Mouse (Mus musculus) mesoderm, embryonic 11.5 days (tissue): ENCODE measurements around the gene Kctd11.

Experiments
- DNase-seq: peaks from one replicate; pipeline ENCODE4 v3.0.0-alpha.2; 2012; ENCODE audit warnings: low read depth, low spot score

Gene Kctd11

GRCm38 (mm10) chr11:69849128-69849527, 32.1 kb downstream of the Kctd11 start:
- DNase-seq = no peak

DNA sequence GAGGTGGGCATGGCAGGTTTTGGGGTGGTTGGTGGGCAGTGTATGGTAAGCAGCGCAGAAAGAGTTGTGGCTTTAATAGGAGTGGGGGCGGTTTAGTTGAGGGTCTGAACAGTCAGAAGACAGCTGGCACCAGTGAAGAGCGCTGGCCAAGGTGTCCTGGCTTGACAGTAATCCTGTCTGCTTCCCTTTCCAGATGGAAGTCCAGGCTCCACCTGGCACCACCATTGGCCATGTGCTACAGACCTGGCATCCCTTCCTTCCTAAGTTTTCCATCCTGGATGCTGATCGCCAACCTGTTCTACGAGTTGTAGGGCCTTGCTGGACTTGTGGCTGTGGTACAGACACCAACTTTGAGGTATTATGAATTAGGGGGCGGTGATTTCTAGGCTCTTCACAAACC, 33.2 kb downstream of the Kctd11 start:
- DNase-seq = no peak

- DNase-seq = no peak
Observed at GRCm38 (mm10) chr11:69846738-69847688, 34.2 kb downstream of the Kctd11 start.

DNA sequence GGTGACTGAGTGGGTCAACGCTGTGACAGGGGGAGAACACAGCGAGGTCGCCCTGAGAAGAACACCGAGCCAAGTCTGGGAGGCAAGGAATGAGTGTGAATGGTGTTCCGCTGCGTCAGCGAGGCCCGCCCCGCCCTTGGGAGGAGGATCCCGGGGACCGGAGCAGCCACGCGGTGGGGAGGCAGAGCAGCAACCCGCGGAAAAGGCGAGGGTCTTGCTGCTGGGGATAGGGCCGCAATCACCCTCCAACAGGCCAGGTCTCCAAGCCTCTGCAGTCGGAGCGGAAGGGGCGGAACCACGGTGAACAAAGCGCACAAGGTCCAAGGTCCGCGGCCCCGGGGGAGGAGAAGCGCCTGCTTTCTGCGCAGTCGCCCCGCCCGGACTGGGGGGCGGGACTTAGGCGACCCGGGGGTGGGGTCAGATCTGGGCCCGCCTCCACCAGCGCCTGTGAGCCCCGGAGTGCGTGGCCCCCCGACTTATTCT, 35.0 kb downstream of the Kctd11 start, which contains the start of gene Plscr3:
Gene Plscr3, plus strand, starts transcription at position 179 of the 483 bp plus-strand sequence.
- DNase-seq = peak; percentile 95

- DNase-seq = no peak
Observed at GRCm38 (mm10) chr11:69838714-69839104, 42.5 kb downstream of the Kctd11 start.

- DNase-seq = peak; percentile 97
Observed at GRCm38 (mm10) chr11:69837952-69838713, 43.1 kb downstream of the Kctd11 start, which contains the start of gene Tmem256. Gene Tmem256 (plus strand): TSS chr11:69838514.

DNA sequence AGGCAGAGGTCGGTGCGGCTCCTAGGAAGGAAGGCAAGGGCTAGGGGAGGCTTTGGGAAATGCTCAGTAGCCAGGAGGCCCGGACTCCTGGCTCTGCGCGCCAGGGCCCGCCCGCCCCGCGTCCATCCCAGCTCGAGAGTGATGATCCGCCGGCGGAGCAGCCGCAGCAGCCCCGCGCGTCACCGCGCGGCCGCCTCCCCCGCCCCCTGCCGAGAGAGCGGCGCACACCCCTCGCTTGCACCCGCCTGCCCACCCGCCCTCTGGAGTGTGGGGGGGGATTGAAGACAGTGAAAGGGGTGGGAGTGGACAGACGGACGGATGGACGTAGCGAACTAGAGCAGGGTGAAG, 43.6 kb downstream of the Kctd11 start, which contains the start of gene Nlgn2:
Gene Nlgn2, minus strand, starts transcription at position 181 of the 348 bp plus-strand sequence.
- DNase-seq = no peak

DNA sequence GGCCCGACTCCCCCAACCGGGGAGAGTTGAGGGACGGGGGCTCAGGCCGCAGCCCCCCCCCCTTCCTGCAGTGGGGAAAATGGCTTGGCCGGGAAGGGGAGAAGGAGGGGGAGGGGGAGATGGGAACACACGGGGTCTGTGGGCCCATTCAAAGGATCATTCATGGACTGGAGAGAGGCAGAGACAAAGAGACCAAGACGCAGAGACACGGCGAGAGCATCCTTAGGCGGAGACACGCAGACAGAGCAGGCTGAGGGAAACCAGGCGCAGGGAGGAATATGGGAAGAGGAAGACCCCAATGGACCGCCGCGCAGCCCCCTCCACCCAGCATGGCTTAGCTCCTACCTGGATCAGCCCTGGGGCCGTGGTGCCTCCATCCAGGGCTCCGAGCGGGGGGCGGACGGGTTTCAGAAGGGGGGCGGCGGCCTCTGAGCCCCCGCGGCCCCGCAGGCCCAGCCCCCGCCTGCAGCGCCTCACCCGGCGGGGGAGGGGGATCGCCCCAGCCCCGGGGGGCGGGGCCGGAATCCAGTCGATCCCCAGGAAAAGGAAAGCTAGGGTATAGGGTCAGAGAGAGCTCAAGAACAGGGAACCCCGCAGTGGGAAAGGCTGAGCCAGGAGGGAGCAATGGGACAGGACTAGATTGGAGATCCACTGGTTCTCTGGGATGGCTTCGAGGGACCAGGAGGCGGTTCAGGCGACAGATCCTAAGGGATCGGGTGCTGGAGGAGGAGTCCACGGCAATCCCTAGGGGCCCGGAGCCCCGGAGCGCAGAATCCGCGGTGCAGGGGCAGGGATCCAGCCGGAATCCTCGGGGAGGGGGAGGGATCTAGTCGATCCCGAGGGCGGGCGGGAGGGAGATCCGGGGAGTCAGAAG, 44.3 kb downstream of the Kctd11 start:
- DNase-seq = peak; percentile 41

- no peak for DNase-seq
Observed at GRCm38 (mm10) chr11:69835966-69836335, 45.3 kb downstream of the Kctd11 start.

DNA sequence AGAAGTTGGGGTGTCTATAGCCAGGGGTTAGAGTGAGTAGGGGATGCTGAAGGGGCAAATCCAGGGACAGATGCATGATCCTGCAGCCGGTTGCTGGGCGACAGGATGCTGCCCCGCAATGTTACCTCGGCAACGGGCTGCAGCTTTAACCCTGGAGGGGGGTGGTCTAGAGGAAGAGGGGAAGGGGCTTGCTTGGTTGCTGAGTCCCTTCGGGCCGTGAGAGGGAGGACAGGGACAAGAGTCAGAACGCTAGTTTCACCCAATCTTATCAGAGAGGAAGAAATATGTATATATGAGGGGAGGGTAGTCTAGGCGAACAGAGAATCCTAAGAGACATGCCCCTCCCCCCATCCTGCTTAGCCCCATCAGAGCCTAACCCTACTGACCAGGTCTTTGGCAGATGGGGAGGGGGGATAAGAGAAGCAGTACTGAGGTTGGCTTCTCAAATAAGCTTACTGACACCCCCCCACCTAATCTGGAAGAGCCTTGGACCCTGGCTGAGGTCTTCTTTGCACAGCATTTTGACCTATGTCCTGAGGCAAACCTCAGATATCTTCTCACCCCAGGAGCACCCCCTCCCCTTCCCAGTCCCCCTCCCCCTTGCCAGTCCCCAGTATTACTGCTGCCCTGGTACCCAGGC, 45.8 kb downstream of the Kctd11 start:
- peak; percentile 45 for DNase-seq

DNA sequence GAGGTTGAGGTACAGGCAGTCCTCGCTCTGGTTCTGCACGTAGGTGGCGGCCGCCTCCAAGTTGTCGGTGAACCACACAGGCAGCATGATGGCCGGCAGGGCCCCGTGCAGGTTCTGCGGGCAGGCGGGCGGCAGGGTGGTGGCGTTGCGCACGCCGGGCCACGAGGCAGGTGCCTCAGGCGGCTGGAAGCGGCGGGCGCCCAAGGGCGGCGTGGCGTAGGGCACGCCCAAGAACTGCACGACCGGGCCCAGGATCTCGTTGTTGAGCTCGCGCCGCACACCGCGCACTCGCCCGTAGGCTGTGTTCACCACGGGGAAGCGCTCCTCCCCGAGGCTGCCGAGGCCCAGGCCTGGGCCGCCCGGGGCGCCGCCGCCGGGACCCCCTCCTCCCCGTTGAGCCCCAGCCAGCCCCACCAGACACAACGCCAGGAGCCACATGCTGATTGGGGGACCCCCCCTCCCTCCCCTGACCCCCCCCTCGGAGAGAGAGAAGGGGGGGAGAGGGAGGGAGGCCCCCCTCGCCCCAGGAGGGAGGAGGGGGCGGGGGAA, 47.1 kb downstream of the Kctd11 start:
- DNase-seq = no peak

DNA sequence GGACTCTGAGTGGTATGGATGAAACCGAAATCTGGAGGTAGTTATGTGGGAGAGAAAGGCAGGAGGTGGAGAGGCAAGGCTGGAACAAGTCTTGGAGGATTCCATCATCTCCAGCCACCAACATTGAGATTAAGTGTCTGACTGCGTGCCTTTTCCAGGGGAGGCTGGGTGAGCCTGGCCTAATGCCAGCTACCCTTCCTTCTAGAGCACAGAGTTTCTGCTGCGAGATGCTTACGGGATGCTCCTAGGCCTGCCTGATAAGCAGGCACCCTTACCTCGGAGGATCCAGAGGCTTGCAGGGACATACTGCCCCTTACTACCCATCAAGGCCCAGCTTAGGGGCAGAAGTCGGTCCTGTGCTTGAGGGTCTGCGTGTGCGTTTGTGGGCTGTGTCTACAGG, 47.7 kb downstream of the Kctd11 start:
- DNase-seq = no peak

DNA sequence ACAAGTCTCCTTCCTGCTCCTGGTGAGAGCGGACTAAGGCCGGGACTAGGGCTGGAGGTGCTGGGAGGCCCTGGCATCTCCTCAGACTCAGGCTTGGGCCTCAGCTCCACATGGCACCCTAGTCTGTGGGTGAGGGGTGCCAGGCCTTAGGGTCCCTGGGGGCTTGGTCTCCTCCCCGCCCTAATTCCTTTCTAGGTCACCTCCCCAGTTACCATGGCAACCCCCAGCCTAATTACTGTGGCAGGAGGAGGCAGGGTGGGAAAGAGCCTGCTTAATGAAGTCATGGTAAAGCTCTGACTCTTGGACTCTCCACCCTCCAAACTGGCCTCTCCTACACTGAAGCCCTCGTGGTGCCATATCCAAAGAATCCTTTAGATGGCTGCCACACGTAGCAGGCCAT, 52.4 kb downstream of the Kctd11 start:
- DNase-seq = no peak
